Mouse (Mus musculus) G1E (cell line): ENCODE measurements at regions not wholly inside any gene's neighbourhood (a gene's known extent, or its start where the extent isn't known, plus 50 kb on each side); places are given as distances from the start of the nearest gene placed in this dataset.

Experiments used
- ATAC-seq: 2 replicates; pipeline ENCODE4 v1.8.0; 2016; ENCODE audit warnings: mild to moderate bottlenecking; ENCODE audit not compliant: insufficient number of reproducible peaks, poor library complexity, low FRiP score, severe bottlenecking; ENCODE audit errors: extremely low read depth
- DNase-seq: peaks from one replicate; pipeline ENCODE4 v3.0.0; 2012; ENCODE audit warnings: low spot score
- H3K27me3 ChIP-seq: 2 replicates; pipeline ENCODE4 v1.6.1; 2012; ENCODE audit warnings: mild to moderate bottlenecking, low read length, inconsistent platforms; ENCODE audit not compliant: insufficient read depth
- H3K36me3 ChIP-seq: replicated peaks from 2 replicates; pipeline ENCODE3; 2012; ENCODE audit warnings: mild to moderate bottlenecking, inconsistent platforms
- H3K4me1 ChIP-seq: 2 replicates; pipeline ENCODE4 v1.6.1; 2012; ENCODE audit warnings: low read depth, low read length, inconsistent platforms, mixed read lengths; ENCODE audit not compliant: insufficient read depth
- H3K4me3 ChIP-seq: 2 replicates; pipeline ENCODE4 v1.5.1; 2012; ENCODE audit warnings: low read depth, mild to moderate bottlenecking, inconsistent platforms, low read length, moderate library complexity, mixed read lengths
- H3K9me3 ChIP-seq: replicated peaks from 2 replicates; pipeline ENCODE4 v1.6.1; 2012; ENCODE audit warnings: inconsistent platforms
- CTCF ChIP-seq: IDR thresholded peaks from 2 replicates; pipeline ENCODE4 v1.5.1; 2012; ENCODE audit warnings: low read depth, low read length, inconsistent platforms, mixed read lengths
- GATA1 ChIP-seq: IDR thresholded peaks from 2 replicates; pipeline ENCODE4 v1.6.1; 2012; ENCODE audit warnings: borderline replicate concordance, low read length, inconsistent platforms, mixed read lengths
- GATA2 ChIP-seq: IDR thresholded peaks from 2 replicates; pipeline ENCODE4 v1.6.1; 2012; ENCODE audit warnings: low read depth, low read length, inconsistent platforms, borderline replicate concordance
- POLR2AphosphoS5 ChIP-seq: IDR thresholded peaks from 2 replicates; pipeline ENCODE4 v1.6.1; 2012; ENCODE audit warnings: low read depth, low read length, inconsistent platforms; ENCODE audit not compliant: insufficient replicate concordance
- TAL1 ChIP-seq: conservative IDR thresholded peaks from 2 replicates; pipeline ENCODE4 v1.6.1; 2012; ENCODE audit warnings: low read depth, low read length, inconsistent platforms, mixed read lengths

- Histone ChIP-seq H3K4me1 (no peaks in the 10 kb centered on the region), H3K4me3 (no peak overlapping the region), H3K9me3 (no peaks in the 10 kb centered on the region), H3K27me3 (no peaks in the 10 kb centered on the region), H3K36me3 (no peaks in the 10 kb centered on the region)
- ATAC-seq (no peak), DNase-seq (no peak)
- TF ChIP-seq GATA2 (no peak), POLR2AphosphoS5 (no peak), CTCF (no peak), TAL1 (no peak), GATA1 (no peak)
These were observed 519.1 kb upstream of the A1bg start for GRCm38 (mm10) chr15:61441734-61442398.

- DNase-seq (no peak), ATAC-seq (no peak)
- no peaks in the 10 kb centered on the region for H3K27me3 ChIP-seq
- TF ChIP-seq TAL1 (no peak), POLR2AphosphoS5 (no peak), CTCF (no peak), GATA1 (no peak), GATA2 (no peak)
- no peaks in the 10 kb centered on the region for H3K36me3 ChIP-seq
- no peaks in the 10 kb centered on the region for H3K4me1 ChIP-seq
- H3K4me3 ChIP-seq: no peak overlapping the region
- H3K9me3 ChIP-seq: no peaks in the 10 kb centered on the region
These were observed 518.2 kb upstream of the A1bg start for GRCm38 (mm10) chr15:61441012-61441411.

- H3K4me3 ChIP-seq: no peak overlapping the region
- no peak for DNase-seq
- no peak for TF ChIP-seq POLR2AphosphoS5
- H3K36me3 ChIP-seq: no peaks in the 10 kb centered on the region
- ATAC-seq: no peak
- H3K4me1 ChIP-seq: no peaks in the 10 kb centered on the region
- H3K27me3 ChIP-seq: no peaks in the 10 kb centered on the region
- H3K9me3 ChIP-seq: no peaks in the 10 kb centered on the region
These were observed 517.5 kb upstream of the A1bg start for GRCm38 (mm10) chr15:61440284-61440683.

GRCm38 (mm10) chr15:61439623-61440170, 516.9 kb upstream of the A1bg start:
- no peaks in the 10 kb centered on the region for H3K36me3 ChIP-seq
- DNase-seq (no peak), ATAC-seq (no peak)
- no peaks in the 10 kb centered on the region for H3K4me1 ChIP-seq
- no peaks in the 10 kb centered on the region for H3K9me3 ChIP-seq
- H3K27me3 ChIP-seq: no peaks in the 10 kb centered on the region
- no peak for TF ChIP-seq POLR2AphosphoS5
- TF ChIP-seq GATA2: no peak
- TF ChIP-seq GATA1: no peak
- TF ChIP-seq CTCF: no peak
- no peak for TF ChIP-seq TAL1
- no peak overlapping the region for H3K4me3 ChIP-seq

- no peaks in the 10 kb centered on the region for H3K9me3 ChIP-seq
- H3K4me3 ChIP-seq: no peak overlapping the region
- TF ChIP-seq POLR2AphosphoS5: no peak
- TF ChIP-seq GATA2: no peak
- TF ChIP-seq GATA1: no peak
- no peak for TF ChIP-seq CTCF
- TF ChIP-seq TAL1: no peak
- no peak for ATAC-seq
- H3K27me3 ChIP-seq: no peaks in the 10 kb centered on the region
- H3K36me3 ChIP-seq: no peaks in the 10 kb centered on the region
- DNase-seq: no peak
- H3K4me1 ChIP-seq: no peaks in the 10 kb centered on the region
These were observed 506.1 kb upstream of the A1bg start for GRCm38 (mm10) chr15:61428818-61429415.

GRCm38 (mm10) chr15:61422989-61423388, 500.2 kb upstream of the A1bg start:
- no peaks in the 10 kb centered on the region for H3K27me3 ChIP-seq
- DNase-seq (no peak), ATAC-seq (no peak)
- no peak for TF ChIP-seq GATA2
- TF ChIP-seq POLR2AphosphoS5: no peak
- TF ChIP-seq CTCF: no peak
- TF ChIP-seq TAL1: no peak
- no peak for TF ChIP-seq GATA1
- no peaks in the 10 kb centered on the region for H3K4me1 ChIP-seq
- H3K36me3 ChIP-seq: no peaks in the 10 kb centered on the region
- no peaks in the 10 kb centered on the region for H3K9me3 ChIP-seq
- H3K4me3 ChIP-seq: no peak overlapping the region

- DNase-seq (no peak), ATAC-seq (no peak)
- Histone ChIP-seq H3K9me3 (no peaks in the 10 kb centered on the region), H3K4me1 (no peaks in the 10 kb centered on the region), H3K36me3 (no peaks in the 10 kb centered on the region), H3K4me3 (no peak overlapping the region), H3K27me3 (no peaks in the 10 kb centered on the region)
- TF ChIP-seq TAL1: no peak
- no peak for TF ChIP-seq CTCF
- no peak for TF ChIP-seq GATA2
- TF ChIP-seq POLR2AphosphoS5: no peak
- TF ChIP-seq GATA1: no peak
These were observed 494.7 kb upstream of the A1bg start for GRCm38 (mm10) chr15:61417506-61417905.
